Mouse (Mus musculus) kidney, embryonic 14.5 days (tissue): ENCODE data around the gene Slc2a6. TPM values are rescaled to one million over a fixed set of nuclear protein-coding genes. Genes with fewer than 3 reads are reported as not detected.
A peak's percentile ranks its signal among the peaks of the same experiment; 100 is the strongest.

Experiments
- ATAC-seq: fragments of 200-750 bp; cut with Nextera tagmentation; 2 replicates; pipeline ENCODE4 v1.8.0; 2017; ENCODE audit warnings: moderate number of reproducible peaks, mild to moderate bottlenecking, moderate TSS enrichment, moderate library complexity; ENCODE audit not compliant: low FRiP score, low TSS enrichment
- H3K27ac ChIP-seq: fragments of 300-500 bp; sonication (generic); 2 replicates; pipeline ENCODE4 v1.5.1; 2014; ENCODE audit warnings: low read depth, mild to moderate bottlenecking, low read length, moderate library complexity, mixed read lengths
- H3K27me3 ChIP-seq: fragments of 300-500 bp; sonication (generic); 2 replicates; pipeline ENCODE4 v1.6.1; 2014; ENCODE audit warnings: mild to moderate bottlenecking, low read length; ENCODE audit not compliant: control insufficient read depth, insufficient read depth
- H3K36me3 ChIP-seq: fragments of 300-500 bp; sonication (generic); 2 replicates; pipeline ENCODE4 v1.6.1; 2014; ENCODE audit warnings: low read length, mixed read lengths; ENCODE audit not compliant: control insufficient read depth, insufficient read depth
- H3K4me1 ChIP-seq: fragments of 300-500 bp; sonication (generic); 2 replicates; pipeline ENCODE4 v1.6.1; 2014; ENCODE audit warnings: low read length, mixed read lengths; ENCODE audit not compliant: control insufficient read depth, insufficient read depth
- H3K4me2 ChIP-seq: fragments of 300-500 bp; sonication (generic); replicated peaks from 2 replicates; pipeline ENCODE4 v1.6.1; 2014; ENCODE audit warnings: low read depth, mild to moderate bottlenecking, low read length
- H3K4me3 ChIP-seq: fragments of 300-500 bp; sonication (generic); 2 replicates; pipeline ENCODE4 v1.5.1; 2014; ENCODE audit warnings: mild to moderate bottlenecking, low read length
- H3K9ac ChIP-seq: fragments of 300-500 bp; sonication (generic); 2 replicates; pipeline ENCODE4 v1.6.1; 2014; ENCODE audit warnings: low read depth, mild to moderate bottlenecking, low read length, moderate library complexity
- H3K9me3 ChIP-seq: fragments of 300-500 bp; sonication (generic); 2 replicates; pipeline ENCODE4 v1.6.1; 2016; ENCODE audit warnings: low read length; ENCODE audit not compliant: control insufficient read depth
- WGBS: fragments of 180-500 bp; shearing (Covaris S2); extraction: QIAGEN DNeasy Blood & Tissue Kit; methylation state at CpG from one replicate; pipeline ENCODE4 v1.1.7; 2014; 5-methylcytosine and 5-hydroxymethylcytosine counted together
- polyA plus RNA-seq: library from polyadenylated mRNA; unstranded; fragments of >200 nt; fragmentation: Nextera tagmentation; extraction: Ambion mirVana; gene quantifications from 2 replicates; pipeline ENCODE4 v1.2.1, GENCODE M21; 2014

Gene Slc2a6
- 0.37 and 0.64 TPM in 2 replicates for polyA plus RNA-seq

DNA sequence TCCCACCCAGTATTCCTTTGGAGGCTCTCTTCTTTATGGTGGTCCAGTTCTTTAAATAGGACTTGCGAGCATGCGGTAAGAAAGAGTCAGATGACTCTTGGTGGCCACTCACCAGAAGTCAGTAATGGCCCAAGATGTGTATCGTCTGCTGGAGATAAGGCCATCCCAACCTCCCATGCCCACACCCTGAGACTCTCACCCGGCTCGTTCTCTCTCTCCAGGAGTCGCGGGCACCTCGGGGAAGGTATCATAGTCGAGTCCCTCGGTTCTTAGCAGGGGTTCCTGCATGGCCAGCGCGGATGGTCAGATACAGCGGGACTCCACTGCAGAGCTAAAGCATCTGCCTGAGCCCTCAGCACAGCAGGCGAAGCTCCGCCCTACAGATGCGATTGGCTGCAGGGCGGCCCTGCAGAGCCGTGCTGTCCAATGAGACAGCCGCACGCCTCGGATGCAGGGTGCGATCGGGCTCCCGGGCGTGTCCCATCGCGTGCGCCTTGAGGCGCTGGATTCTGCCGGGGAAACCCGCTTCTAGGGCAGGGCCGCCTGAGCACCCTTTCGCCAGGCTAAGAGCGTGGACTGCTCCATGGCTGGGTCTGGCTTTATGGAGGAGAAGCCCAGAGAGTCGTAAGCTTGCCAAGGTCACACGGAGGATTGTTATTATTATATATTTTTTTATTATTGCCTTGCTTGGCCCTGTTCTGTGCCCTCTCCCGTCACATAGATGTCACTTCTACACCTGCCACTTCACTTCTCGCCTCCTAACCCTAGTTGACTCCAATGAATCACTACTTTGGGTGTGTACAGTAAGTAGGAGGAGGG is at the start of gene Slc2a6:
Gene Slc2a6 (minus strand): TSS at position 381 of the 819 bp plus-strand sequence.
- H3K27ac ChIP-seq, result no peak within 1 kb of the TSS
- peak; percentile 99 for ATAC-seq
- peak within 1 kb of the TSS; percentile 37 for H3K4me2 ChIP-seq
- no peaks in the 10 kb centered on the region for H3K27me3 ChIP-seq
- 3% methylated on average over 38 of the region's 38 CpGs for WGBS
- H3K9me3 ChIP-seq, result no peaks in the 10 kb centered on the region
- peaks cover 4% of the 10 kb centered on the region; the same call in 1 of the 2 replicates for H3K4me1 ChIP-seq
- no peaks in the 10 kb centered on the region for H3K36me3 ChIP-seq
- H3K9ac ChIP-seq, result 0 out of 2 replicates have a peak within 1 kb of the TSS, but pooled peaks have one; percentile 29
- peak within 1 kb of the TSS; percentile 18; the same call in 1 of the 2 replicates for H3K4me3 ChIP-seq

DNA sequence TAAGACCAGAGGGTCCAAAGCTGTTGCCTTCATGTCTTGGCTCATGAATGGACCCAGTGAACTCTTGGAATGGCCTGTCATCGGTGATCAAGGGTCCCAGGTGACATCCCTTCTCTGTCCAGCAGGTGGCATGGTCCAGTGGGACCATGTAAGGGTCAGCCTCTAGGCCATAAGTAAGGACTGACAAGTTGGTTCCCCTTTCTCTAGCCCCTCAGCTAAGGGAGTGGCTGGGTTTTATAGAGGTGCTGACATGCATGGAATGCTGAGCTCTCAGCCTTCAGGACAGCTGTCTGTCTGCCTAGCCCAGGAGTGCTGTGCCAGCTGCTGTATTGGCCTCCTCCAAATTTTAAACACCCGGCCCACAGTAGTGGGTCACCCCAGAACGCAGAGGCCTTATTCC is 47.7 kb upstream of the Slc2a6 start:
- WGBS, result 56% methylated on average over 3 of the region's 3 CpGs
- ATAC-seq, result no peak
- Histone ChIP-seq H3K36me3 (no peaks in the 10 kb centered on the region), H3K9ac (no peak overlapping the region), H3K4me3 (no peak overlapping the region), H3K9me3 (no peaks in the 10 kb centered on the region), H3K4me1 (peaks cover 20% of the 10 kb centered on the region), H3K4me2 (no peak overlapping the region), H3K27me3 (no peaks in the 10 kb centered on the region; the same call in 1 of the 2 replicates), H3K27ac (no peak overlapping the region)

DNA sequence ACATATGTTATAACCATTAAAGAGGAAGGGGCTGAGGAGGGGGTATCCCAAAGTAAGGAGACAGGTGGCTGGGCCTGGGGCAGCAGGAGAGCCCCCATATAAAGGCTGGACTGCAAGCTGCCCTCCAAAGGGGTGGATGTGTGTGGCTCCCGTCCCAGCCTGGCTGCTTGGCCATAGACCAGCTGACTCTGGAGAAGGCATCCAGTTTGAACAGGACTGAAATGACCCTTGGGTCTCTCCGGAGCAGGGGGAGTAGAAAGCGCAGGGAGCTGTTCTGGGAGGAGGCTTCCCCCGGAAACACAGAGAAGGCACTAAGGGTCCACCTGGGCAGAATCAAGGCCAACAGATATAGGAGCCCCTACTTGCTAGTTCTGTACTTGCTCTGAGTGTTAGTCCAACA is 47.0 kb upstream of the Slc2a6 start:
- H3K4me3 ChIP-seq, result no peak overlapping the region
- H3K9me3 ChIP-seq, result no peaks in the 10 kb centered on the region
- no peak overlapping the region for H3K27ac ChIP-seq
- H3K36me3 ChIP-seq, result no peaks in the 10 kb centered on the region
- H3K27me3 ChIP-seq, result no peaks in the 10 kb centered on the region
- WGBS, result 68% methylated on average over 4 of the region's 4 CpGs
- ATAC-seq, result no peak
- H3K9ac ChIP-seq, result no peak overlapping the region
- no peak overlapping the region for H3K4me2 ChIP-seq
- H3K4me1 ChIP-seq, result peaks cover 20% of the 10 kb centered on the region

DNA sequence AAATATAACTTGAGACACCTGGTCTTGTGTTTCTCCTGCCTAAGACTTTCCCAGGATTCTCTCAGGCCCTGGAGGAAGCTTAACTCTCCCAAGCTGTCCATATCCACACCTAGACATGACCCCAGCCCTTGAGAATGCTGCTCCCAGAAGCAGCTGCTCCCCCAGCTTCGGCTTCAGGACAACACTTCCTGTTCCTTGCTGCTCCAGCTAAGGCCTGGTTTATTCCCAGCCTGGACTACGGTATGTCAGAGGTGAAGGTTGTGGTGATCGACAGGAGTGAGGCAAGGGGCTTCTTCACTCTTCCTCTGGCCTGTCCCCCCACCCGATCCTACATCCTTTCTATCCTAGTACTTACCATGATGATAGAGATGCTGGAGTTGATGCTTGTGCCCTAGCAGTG is 45.6 kb upstream of the Slc2a6 start:
- Histone ChIP-seq H3K4me1 (peaks cover 6% of the 10 kb centered on the region), H3K9me3 (no peaks in the 10 kb centered on the region), H3K27ac (no peak overlapping the region), H3K9ac (no peak overlapping the region), H3K4me3 (no peak overlapping the region), H3K27me3 (no peaks in the 10 kb centered on the region), H3K4me2 (no peak overlapping the region), H3K36me3 (no peaks in the 10 kb centered on the region)
- 61% methylated on average over 4 of the region's 4 CpGs for WGBS
- no peak for ATAC-seq

DNA sequence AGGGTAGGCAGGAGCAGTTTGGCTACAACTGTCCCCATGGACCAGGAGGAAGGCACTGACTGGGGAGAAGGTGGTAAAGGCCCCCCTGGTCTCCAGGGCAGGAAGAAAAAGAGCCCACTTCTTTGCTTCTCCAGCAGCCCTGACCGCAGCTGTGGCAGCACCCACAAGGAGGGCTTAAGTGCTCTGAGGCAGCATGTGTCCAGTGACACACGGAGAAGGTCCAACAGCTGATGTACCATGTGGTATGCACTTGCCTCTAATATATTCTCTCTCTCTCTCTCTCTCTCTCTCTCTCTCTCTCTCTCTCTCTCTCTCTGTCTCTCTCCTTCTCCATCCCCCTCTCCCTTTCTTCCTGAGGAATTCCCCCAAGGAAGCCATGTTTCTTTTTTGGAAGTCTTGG is 44.2 kb upstream of the Slc2a6 start, which contains the start of gene Mymk:
Gene Mymk (minus strand): TSS at position 202 of the 400 bp plus-strand sequence.
- H3K9me3 ChIP-seq, result no peaks in the 10 kb centered on the region
- no peaks in the 10 kb centered on the region for H3K27me3 ChIP-seq
- H3K4me2 ChIP-seq, result no peak within 1 kb of the TSS
- H3K4me3 ChIP-seq, result no peak within 1 kb of the TSS
- H3K27ac ChIP-seq, result no peak within 1 kb of the TSS
- no peak within 1 kb of the TSS for H3K9ac ChIP-seq
- 79% methylated on average over 2 of the region's 2 CpGs for WGBS
- no peaks in the 10 kb centered on the region for H3K4me1 ChIP-seq
- H3K36me3 ChIP-seq, result no peaks in the 10 kb centered on the region
- ATAC-seq, result no peak

DNA sequence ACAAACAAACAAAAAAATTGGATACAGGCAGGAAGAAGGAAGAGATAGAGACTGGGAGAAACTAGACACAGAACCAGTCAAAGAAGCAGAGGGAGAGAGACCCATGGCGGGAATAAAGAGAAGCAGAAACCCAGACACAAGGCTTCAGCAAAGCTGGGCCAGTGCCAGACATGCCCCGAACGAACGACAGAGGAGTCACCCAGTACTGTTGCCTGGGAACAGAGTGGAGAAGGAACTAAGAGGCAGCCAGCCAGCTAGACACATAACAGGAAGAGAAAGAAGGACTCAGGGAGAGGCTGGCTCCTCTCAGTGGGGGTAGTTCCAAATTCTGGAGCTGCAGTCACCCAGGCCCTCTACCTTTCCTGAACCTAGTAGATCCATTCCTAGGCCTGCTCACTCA is 43.3 kb upstream of the Slc2a6 start:
- no peaks in the 10 kb centered on the region for H3K9me3 ChIP-seq
- H3K27ac ChIP-seq, result no peak overlapping the region
- ATAC-seq, result no peak
- no peaks in the 10 kb centered on the region for H3K36me3 ChIP-seq
- WGBS, result 60% methylated on average over 4 of the region's 4 CpGs
- H3K4me3 ChIP-seq, result no peak overlapping the region
- no peaks in the 10 kb centered on the region for H3K4me1 ChIP-seq
- no peaks in the 10 kb centered on the region for H3K27me3 ChIP-seq
- no peak overlapping the region for H3K9ac ChIP-seq
- H3K4me2 ChIP-seq, result no peak overlapping the region

DNA sequence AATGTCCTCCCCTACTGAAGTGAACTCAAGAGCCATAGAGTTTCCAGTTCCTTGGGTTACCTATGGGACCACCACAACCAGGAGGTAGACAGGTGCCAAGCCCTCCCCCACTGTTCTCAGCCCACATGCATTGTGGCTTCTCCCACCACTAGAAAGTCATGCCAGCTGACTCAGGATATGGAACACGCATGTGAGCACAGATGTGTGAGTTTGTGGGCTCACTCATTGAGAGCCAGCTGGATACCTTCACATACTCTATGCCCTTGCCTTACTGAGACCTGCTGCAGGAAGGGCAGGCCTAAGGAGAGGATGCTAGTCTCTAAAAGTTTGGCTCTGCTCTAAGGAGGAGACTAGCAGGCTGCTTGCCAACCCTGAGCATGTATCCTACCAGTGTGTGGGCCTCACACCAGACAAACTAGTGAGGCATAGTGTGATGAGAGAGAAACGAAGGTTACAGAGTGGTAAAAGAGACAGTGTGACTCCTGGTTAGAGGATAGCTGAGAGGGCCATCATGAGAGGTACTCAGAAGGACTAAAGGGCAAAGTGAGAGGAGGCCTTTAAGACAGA is 42.5 kb upstream of the Slc2a6 start:
- H3K36me3 ChIP-seq, result no peaks in the 10 kb centered on the region
- no peaks in the 10 kb centered on the region for H3K9me3 ChIP-seq
- no peak overlapping the region for H3K27ac ChIP-seq

DNA sequence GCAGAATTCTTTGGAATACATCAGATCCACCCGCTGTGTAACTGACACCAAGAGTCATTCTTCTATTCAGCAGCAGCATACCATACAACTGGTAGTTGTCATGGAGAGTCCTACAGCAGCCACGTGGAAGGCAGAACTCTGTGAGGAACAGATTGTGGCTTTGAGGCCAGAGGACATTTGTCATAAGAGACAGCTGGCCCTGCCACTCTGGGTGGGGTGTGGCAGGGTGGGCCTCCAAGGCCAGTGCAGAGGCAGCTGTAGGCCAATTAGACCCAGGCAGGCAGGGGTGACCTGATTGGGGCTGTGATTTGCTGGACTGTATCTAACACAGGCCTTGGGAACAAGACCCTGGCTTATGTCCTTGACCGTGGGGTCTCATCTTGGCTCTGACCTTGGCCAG is 41.8 kb upstream of the Slc2a6 start:
- whole genome bisulfite sequencing, result 54% methylated on average over 3 of the region's 3 CpGs
- ATAC-seq, result no peak
- no peaks in the 10 kb centered on the region for H3K27me3 ChIP-seq
- no peak overlapping the region for H3K9ac ChIP-seq
- no peaks in the 10 kb centered on the region for H3K4me1 ChIP-seq
- H3K36me3 ChIP-seq, result no peaks in the 10 kb centered on the region
- no peaks in the 10 kb centered on the region for H3K9me3 ChIP-seq
- no peak overlapping the region for H3K4me2 ChIP-seq
- no peak overlapping the region for H3K27ac ChIP-seq
- no peak overlapping the region for H3K4me3 ChIP-seq

More for the DNA sequence above, 42.5 kb upstream of the Slc2a6 start:
- 78% methylated on average over 2 of the region's 2 CpGs for WGBS
- no peak overlapping the region for H3K4me3 ChIP-seq
- ATAC-seq, result no peak
- no peak overlapping the region for H3K9ac ChIP-seq
- no peaks in the 10 kb centered on the region for H3K27me3 ChIP-seq
- no peak overlapping the region for H3K4me2 ChIP-seq
- H3K4me1 ChIP-seq, result no peaks in the 10 kb centered on the region

DNA sequence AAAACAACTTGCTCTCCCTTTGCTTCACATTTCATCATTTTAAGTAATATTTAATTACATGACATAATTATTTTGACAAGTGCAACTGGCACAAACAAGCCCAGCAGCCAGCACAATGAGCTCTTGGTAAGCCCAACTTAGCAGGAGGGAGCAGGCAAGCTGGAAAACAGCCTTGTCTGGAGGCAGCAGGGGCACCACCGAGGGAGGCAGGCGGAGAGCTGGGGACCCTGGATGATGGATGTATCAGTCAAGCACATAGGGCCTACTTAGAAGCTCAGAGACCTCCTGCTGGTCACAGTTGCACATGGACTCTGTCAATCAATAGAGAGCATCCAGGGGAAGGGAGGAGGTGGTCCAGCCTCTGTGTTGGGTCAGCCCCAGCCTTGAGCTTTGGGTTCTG is 40.2 kb upstream of the Slc2a6 start:
- no peak for ATAC-seq
- Histone ChIP-seq H3K4me3 (no peak overlapping the region), H3K9me3 (no peaks in the 10 kb centered on the region), H3K27ac (no peak overlapping the region), H3K9ac (no peak overlapping the region), H3K4me1 (no peaks in the 10 kb centered on the region), H3K27me3 (no peaks in the 10 kb centered on the region), H3K4me2 (no peak overlapping the region), H3K36me3 (no peaks in the 10 kb centered on the region)
- WGBS, result 41% methylated on average over 2 of the region's 2 CpGs
